Mouse (Mus musculus) E14TG2a.4 (cell line): ENCODE data around the gene 4930486L24Rik.
"Not testable (repeated sequence)": the region's sequence is repeated elsewhere in the genome, so short reads cannot be mapped to it uniquely, and the experiment has no call there.

Source experiments
- CTCF ChIP-seq: conservative IDR thresholded peaks from 2 replicates; pipeline ENCODE4 v1.5.1; 2014; ENCODE audit warnings: low read length
- NANOG ChIP-seq: IDR thresholded peaks from 2 replicates; pipeline ENCODE4 v1.6.1; 2014; ENCODE audit warnings: borderline replicate concordance, low read length, mixed read lengths

GRCm38 (mm10) chr13:60904780-60905179, 40.5 kb upstream of the 4930486L24Rik start, which contains the start of gene Tpbpb:
- not testable (repeated sequence) for TF ChIP-seq CTCF, NANOG
